Mouse (Mus musculus) G1E-ER4 (cell line): ENCODE results near the gene Gm10334. TPM values are rescaled to one million over a fixed set of nuclear protein-coding genes. Genes with fewer than 3 reads are reported as not detected.
"Not testable (repeated sequence)": the region's sequence is repeated elsewhere in the genome, so short reads cannot be mapped to it uniquely, and the experiment has no call there.

Experiments
- GATA1 ChIP-seq: IDR thresholded peaks from one replicate; pipeline ENCODE4 v1.8.0; 2012; ENCODE audit warnings: low read length, inconsistent platforms
- polyA plus RNA-seq: library from polyadenylated mRNA; stranded (reverse); fragments of >175 nt; gene quantifications from 2 replicates; pipeline ENCODE4 v1.2.3, GENCODE M21; 2012

Gm10334 gene
- not detected in 2 replicates for polyA plus RNA-seq

- TF ChIP-seq GATA1, result not testable (repeated sequence)
Measured at GRCm38 (mm10) chr6:41446045-41446444, at the start of gene Gm10334. Gm10334 (minus strand) TSS chr6:41446145.

- not testable (repeated sequence) for TF ChIP-seq GATA1
Measured at GRCm38 (mm10) chr6:41458632-41459031, 12.7 kb upstream of the Gm10334 start, which contains the start of gene Prss1. Prss1 (plus strand) TSS chr6:41458932.

Other genes starting within 250 kb of the Gm10334 start
- gene Try4, start 143.9 kb downstream of the Gm10334 start, polyA plus RNA-seq, result not detected in 2 replicates
- not detected in 2 replicates for gene Try5, start 129.3 kb downstream of the Gm10334 start, polyA plus RNA-seq
- not detected in 2 replicates for gene Try10, start 92.0 kb downstream of the Gm10334 start, polyA plus RNA-seq
- gene Prss3, start 68.5 kb downstream of the Gm10334 start, polyA plus RNA-seq, result not detected in 2 replicates
- gene Gm5771, start 53.8 kb downstream of the Gm10334 start, polyA plus RNA-seq, result not detected in 2 replicates
- not detected in 2 replicates for gene Prss1, start 12.8 kb upstream of the Gm10334 start, polyA plus RNA-seq
- not detected in 2 replicates for gene Prss2, start 75.6 kb upstream of the Gm10334 start, polyA plus RNA-seq
- 0.25 and 0.48 TPM in 2 replicates for gene Ephb6, start 159.3 kb upstream of the Gm10334 start, polyA plus RNA-seq
- gene Trpv6, start 190.3 kb upstream of the Gm10334 start, polyA plus RNA-seq, result not detected in 2 replicates
- not detected in 2 replicates for gene Trpv5, start 234.6 kb upstream of the Gm10334 start, polyA plus RNA-seq
- not detected in 2 replicates for gene Llcfc1, start 238.3 kb upstream of the Gm10334 start, polyA plus RNA-seq